Mouse (Mus musculus): ENCODE data around the gene C9. TPM values are rescaled to one million over a fixed set of nuclear protein-coding genes. Genes with fewer than 3 reads are reported as not detected.

The C9 gene
- polyA plus RNA-seq, 1 experiment from 2014 or later, result not detected

DNA sequence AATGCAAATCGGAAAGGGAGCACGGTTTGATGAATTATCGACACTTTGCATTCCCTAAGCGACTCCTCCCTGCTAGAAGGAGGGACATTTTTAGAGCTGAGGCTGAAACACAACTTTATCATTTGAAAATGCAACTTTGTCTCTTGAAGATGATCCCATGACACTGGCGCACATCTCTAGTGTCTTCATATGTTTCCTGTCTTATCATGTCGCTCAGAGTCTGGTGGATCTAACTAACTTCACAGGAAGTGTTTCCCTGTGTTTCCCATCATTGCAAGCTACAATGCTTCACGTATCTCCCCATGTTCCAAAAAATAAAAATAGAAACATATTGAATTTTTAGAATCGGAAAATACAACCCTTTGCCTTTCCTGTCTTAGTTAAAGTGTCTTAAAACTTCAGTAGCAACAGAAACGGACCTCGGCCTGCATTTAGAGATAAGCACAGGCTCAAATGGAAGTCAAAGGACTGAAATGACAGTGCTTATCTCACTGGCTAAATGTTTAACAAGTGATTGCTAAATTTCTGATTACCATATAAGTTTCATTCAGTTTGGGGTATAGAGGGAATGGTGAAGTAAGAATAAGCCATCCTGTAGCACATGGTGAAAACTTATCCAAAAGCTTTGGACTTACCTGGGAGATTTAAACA lies 75.5 kb downstream of the C9 start:
- no peak overlapping the region for H3K4me3 ChIP-seq (ENCODE audit: inconsistent target)
- 39% methylated on average over 10 of the region's 10 CpGs for WGBS (ENCODE audit: missing documents)
- peaks cover 27% of the 10 kb centered on the region for H3K79me2 ChIP-seq (ENCODE audit: inconsistent target)
- H3K36me3 ChIP-seq (ENCODE audit: inconsistent target), result no peaks in the 10 kb centered on the region
- peak overlapping the region; percentile 70; the same call in 1 of the 2 replicates for H3K27ac ChIP-seq

DNA sequence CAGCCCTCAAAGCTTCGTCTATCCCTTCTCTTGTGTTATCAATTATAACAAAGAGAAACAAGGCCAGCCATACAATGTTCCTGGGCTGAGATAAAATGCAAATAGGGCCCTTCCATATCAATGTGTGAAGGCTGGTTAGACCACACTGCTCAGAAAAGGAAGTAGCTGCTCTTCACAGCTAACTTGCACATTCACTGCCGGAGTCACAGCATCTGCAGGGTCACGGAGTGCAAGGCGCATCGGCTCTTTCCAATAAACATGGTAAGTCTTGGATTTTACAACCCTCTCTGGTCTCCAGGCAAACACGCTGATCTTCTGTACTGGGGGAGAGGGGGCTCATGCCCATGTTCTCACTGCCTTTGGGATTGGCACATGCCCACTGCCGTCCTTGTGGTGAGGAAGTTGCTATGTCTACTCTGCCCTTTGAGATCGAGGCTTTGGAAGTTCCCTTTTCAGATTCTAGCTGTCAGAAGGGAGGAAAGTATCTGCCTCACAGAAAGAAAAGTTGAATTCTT lies 77.6 kb downstream of the C9 start, which contains the start of gene Fyb:
Fyb (plus strand) TSS at position 201 of the 515 bp plus-strand sequence.
- H3K36me3 ChIP-seq (ENCODE audit: inconsistent target), result no peaks in the 10 kb centered on the region
- H3K4me3 ChIP-seq (ENCODE audit: inconsistent target), result peak within 1 kb of the TSS; percentile 42
- H3K79me2 ChIP-seq (ENCODE audit: inconsistent target), result peaks cover 45% of the 10 kb centered on the region
- peak within 1 kb of the TSS; percentile 88 for H3K27ac ChIP-seq
- WGBS (ENCODE audit: missing documents), result 2% methylated on average over 8 of the region's 8 CpGs

DNA sequence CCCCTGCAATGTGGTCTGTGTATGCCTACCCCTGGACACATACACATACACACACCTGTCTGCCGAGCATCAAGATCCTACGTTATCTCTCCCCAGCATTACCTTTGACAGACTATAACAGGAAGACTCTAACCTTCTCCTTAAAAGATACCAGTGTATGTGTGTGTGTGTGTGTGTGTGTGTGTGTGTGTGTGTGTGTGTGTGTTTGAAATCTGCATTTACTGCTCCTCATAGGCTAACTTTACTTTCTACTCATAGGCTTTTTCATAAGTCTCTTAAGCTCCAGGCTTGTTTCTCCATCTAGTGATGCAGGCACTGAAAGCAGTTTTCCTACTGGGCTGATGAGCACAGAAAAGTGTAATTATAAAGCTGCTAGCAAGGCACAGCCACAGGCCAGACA lies 79.7 kb downstream of the C9 start:
- Histone ChIP-seq H3K79me2 (ENCODE audit: inconsistent target) (peaks cover 45% of the 10 kb centered on the region), H3K27ac (no peak overlapping the region), H3K36me3 (ENCODE audit: inconsistent target) (no peaks in the 10 kb centered on the region), H3K4me3 (ENCODE audit: inconsistent target) (no peak overlapping the region)
- WGBS (ENCODE audit: missing documents), result 100% methylated on average over 2 of the region's 2 CpGs

DNA sequence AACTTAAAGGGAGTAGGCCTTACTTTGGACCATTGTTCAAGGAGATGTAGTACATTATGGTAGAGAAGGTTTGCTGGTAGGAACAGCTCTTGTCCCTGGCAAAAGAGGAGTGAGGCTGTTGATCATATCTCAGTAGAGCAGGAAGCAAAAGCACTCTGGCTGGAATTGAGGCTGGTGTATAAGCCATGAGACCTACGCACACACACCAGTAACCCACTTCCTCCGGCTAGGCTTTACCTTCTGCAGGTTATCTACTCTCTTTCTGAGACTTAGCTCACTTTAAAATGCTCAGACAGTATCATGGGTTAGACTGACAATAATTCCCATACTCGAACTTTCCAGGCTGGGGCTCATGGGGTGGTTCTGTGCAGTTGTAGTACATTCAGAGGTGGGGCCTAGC lies 80.3 kb downstream of the C9 start:
- peaks cover 45% of the 10 kb centered on the region for H3K79me2 ChIP-seq (ENCODE audit: inconsistent target)
- no peak overlapping the region for H3K27ac ChIP-seq
- no peak overlapping the region for H3K4me3 ChIP-seq (ENCODE audit: inconsistent target)
- 44% methylated on average over 3 of the region's 3 CpGs for WGBS (ENCODE audit: missing documents)
- H3K36me3 ChIP-seq (ENCODE audit: inconsistent target), result no peaks in the 10 kb centered on the region

DNA sequence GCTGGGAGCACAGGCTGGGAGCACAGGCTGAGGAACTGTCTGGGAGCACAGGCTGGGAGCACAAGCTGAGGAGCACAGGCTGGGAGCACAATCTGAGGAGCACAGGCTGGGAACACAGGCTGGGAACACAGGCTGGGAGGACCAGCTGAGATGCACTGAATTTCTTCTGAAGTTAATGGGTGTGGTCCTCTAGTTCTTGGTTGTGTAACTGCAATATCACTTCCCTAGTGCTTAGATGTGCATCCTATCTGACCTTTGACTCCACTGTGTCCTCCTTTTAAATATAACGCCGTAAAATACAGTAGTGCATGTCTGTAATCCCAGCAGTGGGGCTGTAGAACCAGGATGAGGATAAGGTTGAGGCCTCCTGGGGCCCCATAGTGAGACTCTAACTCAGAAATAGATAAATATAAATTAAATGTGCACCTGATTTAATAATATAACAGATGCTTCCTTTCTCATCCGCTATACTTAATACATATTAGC lies 88.8 kb downstream of the C9 start:
- no peak overlapping the region for H3K4me3 ChIP-seq (ENCODE audit: inconsistent target)
- H3K36me3 ChIP-seq (ENCODE audit: inconsistent target), result no peaks in the 10 kb centered on the region
- 85% methylated on average over 3 of the region's 3 CpGs for WGBS (ENCODE audit: missing documents)
- H3K79me2 ChIP-seq (ENCODE audit: inconsistent target), result peaks cover 26% of the 10 kb centered on the region
- no peak overlapping the region for H3K27ac ChIP-seq

DNA sequence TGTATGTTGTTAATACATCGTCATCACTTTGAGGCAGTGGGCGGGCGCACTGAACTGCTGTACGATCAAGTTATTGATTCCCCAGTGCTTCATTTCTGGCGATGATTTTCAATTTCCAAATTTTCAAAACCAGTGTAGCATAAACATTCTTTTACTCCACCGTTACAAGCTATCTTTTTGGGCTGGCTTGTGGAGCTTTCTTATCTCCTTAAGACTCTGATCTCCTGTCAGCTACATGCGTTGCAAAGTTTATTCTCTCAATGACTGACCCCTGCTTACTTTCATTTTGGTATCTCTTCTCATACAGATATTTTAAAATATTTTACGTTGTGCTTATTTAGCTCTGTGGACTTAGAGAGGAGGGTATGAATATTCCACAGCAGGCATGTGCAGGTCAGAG lies 89.5 kb downstream of the C9 start:
- peaks cover 26% of the 10 kb centered on the region for H3K79me2 ChIP-seq (ENCODE audit: inconsistent target)
- no peaks in the 10 kb centered on the region for H3K36me3 ChIP-seq (ENCODE audit: inconsistent target)
- H3K27ac ChIP-seq, result no peak overlapping the region
- H3K4me3 ChIP-seq (ENCODE audit: inconsistent target), result no peak overlapping the region
- 93% methylated on average over 8 of the region's 8 CpGs for WGBS (ENCODE audit: missing documents)

DNA sequence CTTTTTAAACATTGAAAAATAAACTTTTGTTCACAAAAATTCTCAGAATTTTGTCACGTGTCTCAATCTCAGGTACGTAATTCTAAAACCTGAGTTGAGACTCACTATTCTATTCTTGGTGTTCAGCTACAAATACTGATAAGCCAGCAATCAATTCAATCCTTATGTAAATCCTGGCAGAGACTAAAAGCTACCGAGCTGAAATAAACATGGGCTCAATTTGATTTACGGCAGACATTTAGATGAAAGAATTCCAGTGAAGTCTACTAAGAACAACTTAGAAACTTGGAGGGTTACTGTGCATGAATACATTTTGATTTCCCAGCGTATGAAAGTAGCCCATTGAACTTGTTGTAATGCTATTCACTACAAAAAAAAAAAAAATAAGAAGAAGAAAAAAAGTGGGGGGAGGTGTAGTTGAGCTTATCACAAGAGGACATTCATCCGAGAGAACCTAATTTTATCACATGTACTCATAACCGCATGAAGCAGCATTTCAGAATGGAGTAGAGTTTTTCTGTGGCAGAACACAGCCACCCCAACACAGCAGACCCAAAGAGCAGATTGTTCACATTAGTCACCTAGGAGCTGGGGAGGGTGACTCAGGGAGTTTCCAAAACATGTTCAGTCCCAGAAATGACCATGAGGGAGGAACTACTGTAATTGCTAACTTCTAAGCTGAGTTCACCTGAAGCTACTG lies 94.7 kb downstream of the C9 start:
- no peaks in the 10 kb centered on the region for H3K36me3 ChIP-seq (ENCODE audit: inconsistent target)
- H3K4me3 ChIP-seq (ENCODE audit: inconsistent target), result no peak overlapping the region
- 37% methylated on average over 7 of the region's 7 CpGs for WGBS (ENCODE audit: missing documents)
- H3K27ac ChIP-seq, result peak overlapping the region; percentile 8
- H3K79me2 ChIP-seq (ENCODE audit: inconsistent target), result peaks cover 55% of the 10 kb centered on the region

Other genes with a start within 250 kb of the C9 start
- 220 to 1,182 TPM (median 506 TPM) in 3 replicates for gene Dab2, start 145.5 kb upstream of the C9 start, polyA plus RNA-seq (2018)
- 370 to 786 TPM (median 465 TPM) in 3 replicates for gene Fyb, start 77.5 kb downstream of the C9 start, polyA plus RNA-seq (2018)